Mouse (Mus musculus) heart, adult 2 months (tissue): ENCODE results near the gene Josd2.

Source experiments
- CTCF ChIP-seq: fragments of 200-600 bp; IDR thresholded peaks from 2 replicates; pipeline ENCODE4 v1.8.1; 2022; ENCODE audit warnings: antibody characterized with exemption, mild to moderate bottlenecking, moderate library complexity
- EP300 ChIP-seq: fragments of 200-500 bp; IDR thresholded peaks from 2 replicates; pipeline ENCODE4 v1.6.1; 2011; ENCODE audit warnings: low read depth, low read length, control low read depth; ENCODE audit not compliant: insufficient read depth
- POLR2A ChIP-seq: fragments of 200-500 bp; IDR thresholded peaks from 2 replicates; pipeline ENCODE4 v1.6.1; 2011; ENCODE audit warnings: mild to moderate bottlenecking, low read depth, low read length, control low read depth; ENCODE audit not compliant: insufficient read depth

DNA sequence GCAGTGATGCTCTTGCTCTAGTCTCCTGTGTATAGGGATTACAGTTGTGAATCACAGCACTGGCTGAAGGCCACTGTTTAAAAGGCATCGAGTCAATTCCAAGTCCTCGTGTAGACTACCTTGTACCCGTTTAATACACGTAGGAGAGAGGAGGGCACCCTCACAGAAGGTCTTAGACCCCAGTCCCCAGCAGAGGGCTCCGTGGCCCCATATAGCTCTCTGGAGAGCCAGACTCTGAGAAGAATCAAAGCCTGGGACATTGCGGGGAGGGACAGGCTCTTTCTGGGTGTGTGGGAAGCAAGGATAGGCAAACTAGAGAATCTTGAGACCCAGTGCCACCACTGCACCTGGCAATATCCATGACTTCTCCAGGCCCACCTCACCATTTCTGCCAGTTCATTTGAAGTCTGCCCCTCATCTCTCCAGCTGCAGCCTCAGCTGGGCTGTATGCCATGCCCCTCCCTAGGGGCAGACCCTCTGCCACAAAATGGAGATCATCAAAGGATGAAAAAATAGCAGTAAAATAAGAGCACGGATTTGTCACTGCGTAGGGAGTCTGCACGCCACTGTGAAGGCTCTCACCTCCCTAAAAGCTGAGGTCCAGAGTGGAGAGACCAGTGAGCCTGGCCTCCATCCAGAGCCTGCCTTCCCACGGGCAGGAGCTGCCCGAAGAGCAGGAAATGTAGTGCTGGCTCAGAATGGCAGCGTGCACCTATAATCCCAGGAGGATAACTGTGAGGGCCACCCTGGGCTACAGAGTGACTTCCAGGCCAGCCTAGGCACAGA is 21.5 kb upstream of the Josd2 start:
- TF ChIP-seq CTCF, result peak; percentile 36; the same call in 1 of the 2 replicates
- no peak for TF ChIP-seq POLR2A
- TF ChIP-seq EP300, result no peak
